Comparison of ENCODE assay signal across 16 mouse cellular contexts in genomic region chr2:163192485-163192884, GRCm38 (mm10). TPM values are rescaled to one million over a fixed set of nuclear protein-coding genes. Genes with fewer than 3 reads are reported as not detected.
"Had no signal": no experiment of that assay in that cellular context is flagged by ENCODE, and none has a peak within 500 bp of the region (broad histone marks: within the 10 kb centered on the region; RNA-seq: fewer than 3 reads in every experiment).

No protein-coding gene starts in this region.

- H3K4me3 ChIP-seq: neural tube, embryonic 15.5 days; stomach, embryonic 15.5 days had no signal

- H3K9ac ChIP-seq: neural tube, embryonic 15.5 days; stomach, embryonic 15.5 days had no signal

- H3K9me3 ChIP-seq: neural tube, embryonic 15.5 days; stomach, embryonic 15.5 days had no signal

- DNase-seq: retina, postnatal 1 day; right cerebral cortex, adult 18-20 months; right cerebral cortex, postnatal 14 days; right cerebral cortex, postnatal 25 days; right cerebral cortex, postnatal 4 days; spleen, adult 18-20 months; thymus, adult 18-20 months; thymus, adult 2 months; thymus, postnatal 14 days; thymus, postnatal 25 days; thymus, postnatal 36 days; thymus, postnatal 4 days had no signal

- H3K27ac ChIP-seq: neural tube, embryonic 15.5 days; stomach, embryonic 15.5 days; stomach, postnatal 0 days had no signal

- H3K27me3 ChIP-seq: stomach, embryonic 15.5 days had no signal

- H3K36me3 ChIP-seq: neural tube, embryonic 15.5 days; stomach, embryonic 15.5 days had no signal

- H3K4me2 ChIP-seq: neural tube, embryonic 15.5 days; stomach, embryonic 15.5 days had no signal

RNA-seq across cellular contexts. Expression of gene Tox2, which starts 10.4 kb away (rescaled TPM):
- total RNA-seq: neutrophil, adult 5-6 weeks had no signal
